Mouse (Mus musculus) liver, postnatal 0 days (tissue): Measurements from ENCODE around the gene Gmppa. TPM values are rescaled to one million over a fixed set of nuclear protein-coding genes. Genes with fewer than 3 reads are reported as not detected.

Source experiments
- ATAC-seq: fragments of 200-750 bp; cut with Nextera tagmentation; 2 replicates; pipeline ENCODE4 v1.8.0; 2017; ENCODE audit warnings: mild to moderate bottlenecking, moderate library complexity
- DNase-seq: peaks from one replicate; pipeline ENCODE4 v3.0.0-alpha.2; 2016
- H3K27ac ChIP-seq: fragments of 300-500 bp; sonication (generic); 2 replicates; pipeline ENCODE4 v1.5.1; 2014; ENCODE audit warnings: antibody characterized with exemption, moderate library complexity, mild to moderate bottlenecking, low read depth
- H3K27me3 ChIP-seq: fragments of 300-500 bp; sonication (generic); 2 replicates; pipeline ENCODE4 v1.6.1; 2014; ENCODE audit warnings: low read length, control low read depth, mixed read lengths; ENCODE audit not compliant: insufficient read depth
- H3K36me3 ChIP-seq: fragments of 300-500 bp; sonication (generic); replicated peaks from 2 replicates; pipeline ENCODE4 v1.6.1; 2014; ENCODE audit warnings: mild to moderate bottlenecking, control low read depth, low read length, moderate library complexity, mixed read lengths; ENCODE audit not compliant: insufficient read depth
- H3K4me1 ChIP-seq: fragments of 300-500 bp; sonication (generic); 2 replicates; pipeline ENCODE4 v1.6.1; 2014; ENCODE audit warnings: antibody characterized with exemption, mild to moderate bottlenecking, control low read depth; ENCODE audit not compliant: insufficient read depth
- H3K4me2 ChIP-seq: fragments of 300-500 bp; sonication (generic); 2 replicates; pipeline ENCODE4 v1.6.1; 2014; ENCODE audit warnings: low read depth, mild to moderate bottlenecking, low read length, moderate library complexity, mixed read lengths
- H3K4me3 ChIP-seq: fragments of 300-500 bp; sonication (generic); 2 replicates; pipeline ENCODE4 v1.5.1; 2014; ENCODE audit warnings: low read depth, low read length
- H3K9ac ChIP-seq: fragments of 300-500 bp; sonication (generic); replicated peaks from 2 replicates; pipeline ENCODE4 v1.6.1; 2014; ENCODE audit warnings: mild to moderate bottlenecking, moderate library complexity
- H3K9me3 ChIP-seq: fragments of 300-500 bp; sonication (generic); 2 replicates; pipeline ENCODE4 v1.6.1; 2016; ENCODE audit warnings: mild to moderate bottlenecking, control low read depth, low read length, mixed read lengths
- CTCF ChIP-seq: sonication (generic); IDR thresholded peaks from 2 replicates; pipeline ENCODE4 v1.5.1; 2016; ENCODE audit warnings: antibody characterized with exemption, low read depth
- EP300 ChIP-seq: IDR thresholded peaks from 2 replicates; pipeline ENCODE4 v1.6.1; 2016; ENCODE audit warnings: antibody characterized with exemption, low read depth, mild to moderate bottlenecking
- WGBS: fragments of 180-500 bp; shearing (Covaris S2); extraction: QIAGEN DNeasy Blood & Tissue Kit; methylation state at CpG from one replicate; pipeline ENCODE4 v1.1.7; 2014; ENCODE audit not compliant: insufficient replicate concordance; 5-methylcytosine and 5-hydroxymethylcytosine counted together
- polyA plus RNA-seq: library from polyadenylated mRNA; unstranded; fragments of >200 nt; fragmentation: Nextera tagmentation; extraction: Ambion mirVana; gene quantifications from 2 replicates; pipeline ENCODE4 v1.2.1, GENCODE M21; 2015

Gmppa gene
- polyA plus RNA-seq, 1 experiment from 2014 or later, result 22.0 TPM

DNA sequence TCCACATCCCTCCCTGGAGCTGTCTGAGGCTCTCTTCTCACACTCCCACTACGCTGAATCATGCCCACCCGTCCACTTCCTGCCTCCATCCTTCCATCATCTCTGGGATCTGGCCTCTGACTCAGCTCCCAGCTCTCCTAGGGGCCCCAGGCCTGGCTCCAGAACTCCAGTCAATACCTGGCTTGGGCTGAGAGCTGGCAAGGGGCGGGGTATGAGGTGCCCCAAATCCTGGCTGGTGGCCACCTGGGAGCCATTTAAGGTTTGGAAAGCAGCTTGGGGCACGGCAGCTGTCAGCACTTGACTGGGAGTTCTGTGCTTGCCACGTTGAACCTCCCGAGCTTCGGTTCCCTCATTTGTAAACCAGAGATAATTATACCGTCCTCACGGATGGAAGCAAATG, 42.6 kb upstream of the Gmppa start:
- DNase-seq (no peak), ATAC-seq (no peak)
- 68% methylated on average over 9 of the region's 9 CpGs for WGBS

GRCm38 (mm10) chr1:75393846-75394245, 41.9 kb upstream of the Gmppa start:
- DNase-seq (no peak), ATAC-seq (no peak)
- H3K4me3 ChIP-seq, result no peak overlapping the region
- H3K4me1 ChIP-seq, result peaks cover 1% of the 10 kb centered on the region; the same call in 1 of the 2 replicates
- 84% methylated on average over 3 of the region's 3 CpGs for WGBS
- H3K4me2 ChIP-seq, result no peak overlapping the region
- no peaks in the 10 kb centered on the region for H3K36me3 ChIP-seq
- TF ChIP-seq EP300 (no peak), CTCF (no peak)
- H3K9ac ChIP-seq, result no peak overlapping the region
- no peak overlapping the region for H3K27ac ChIP-seq
- H3K27me3 ChIP-seq, result peaks cover 19% of the 10 kb centered on the region
- H3K9me3 ChIP-seq, result no peaks in the 10 kb centered on the region

More for the DNA sequence above, 42.6 kb upstream of the Gmppa start:
- no peaks in the 10 kb centered on the region for H3K36me3 ChIP-seq
- H3K27ac ChIP-seq, result no peak overlapping the region
- H3K9ac ChIP-seq, result no peak overlapping the region
- H3K27me3 ChIP-seq, result peaks cover 26% of the 10 kb centered on the region
- H3K4me2 ChIP-seq, result no peak overlapping the region
- no peak overlapping the region for H3K4me3 ChIP-seq
- no peaks in the 10 kb centered on the region for H3K9me3 ChIP-seq
- TF ChIP-seq EP300, result no peak
- TF ChIP-seq CTCF, result no peak
- peaks cover 4% of the 10 kb centered on the region; the same call in 1 of the 2 replicates for H3K4me1 ChIP-seq

GRCm38 (mm10) chr1:75398761-75399402, 36.8 kb upstream of the Gmppa start:
- ATAC-seq, result peak; percentile 81
- peak; percentile 73 for DNase-seq
- no peaks in the 10 kb centered on the region for H3K9me3 ChIP-seq
- no peaks in the 10 kb centered on the region for H3K36me3 ChIP-seq
- TF ChIP-seq EP300 (no peak), CTCF (peak; percentile 74)
- WGBS, result 8% methylated on average over 9 of the region's 9 CpGs
- H3K27me3 ChIP-seq, result no peaks in the 10 kb centered on the region
- H3K4me3 ChIP-seq, result no peak overlapping the region
- H3K4me1 ChIP-seq, result peaks cover 5% of the 10 kb centered on the region
- no peak overlapping the region for H3K9ac ChIP-seq
- no peak overlapping the region for H3K4me2 ChIP-seq
- 0 out of 2 replicates have a peak overlapping the region, but pooled peaks have one; percentile 12 for H3K27ac ChIP-seq

DNA sequence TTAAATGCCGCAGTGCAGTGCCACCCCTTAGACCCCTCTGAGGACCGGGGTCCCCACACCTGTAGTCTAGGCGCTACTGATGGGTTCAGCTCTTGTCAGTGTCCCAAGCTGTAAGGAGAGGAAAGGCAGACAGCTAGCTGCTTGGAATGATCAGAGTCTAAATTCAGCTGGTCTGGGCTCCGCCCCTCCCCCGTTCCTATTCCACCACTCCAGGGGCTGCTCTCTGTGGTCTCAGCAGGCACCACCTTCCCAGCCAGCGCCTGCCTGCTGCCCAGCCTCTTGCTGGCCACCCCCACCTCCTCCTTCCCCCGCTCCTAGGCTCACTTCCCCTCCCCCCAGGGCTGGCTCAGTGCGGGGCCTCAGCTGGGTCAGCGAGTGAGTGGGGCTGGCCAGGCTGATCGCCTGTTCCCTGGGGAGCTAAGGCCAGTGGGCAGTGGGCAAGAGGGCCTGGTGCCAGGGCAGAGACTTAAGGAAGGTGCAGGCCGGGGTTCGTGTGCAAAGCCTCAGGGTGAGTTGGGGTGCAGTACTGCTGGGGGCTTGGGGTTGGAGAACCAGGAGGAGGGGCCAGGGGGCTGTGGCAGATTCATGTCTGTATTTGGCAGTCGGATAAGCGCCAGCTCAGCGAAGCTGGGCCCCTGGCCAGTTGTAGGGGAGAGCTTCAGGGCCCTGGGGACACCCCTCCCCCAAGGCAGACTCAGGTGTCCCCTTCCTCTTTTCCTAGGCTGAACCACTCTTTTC, 35.8 kb upstream of the Gmppa start:
- Histone ChIP-seq H3K4me2 (peak overlapping the region; percentile 45), H3K4me1 (peaks cover 5% of the 10 kb centered on the region), H3K4me3 (no peak overlapping the region), H3K9ac (no peak overlapping the region), H3K27ac (0 out of 2 replicates have a peak overlapping the region, but pooled peaks have one; percentile 12), H3K36me3 (no peaks in the 10 kb centered on the region), H3K9me3 (no peaks in the 10 kb centered on the region), H3K27me3 (no peaks in the 10 kb centered on the region)
- WGBS, result 15% methylated on average over 15 of the region's 15 CpGs
- DNase-seq (peak; percentile 53), ATAC-seq (peak; percentile 68)
- TF ChIP-seq EP300, result no peak
- TF ChIP-seq CTCF, result no peak

- Histone ChIP-seq H3K36me3 (no peaks in the 10 kb centered on the region), H3K9me3 (no peaks in the 10 kb centered on the region), H3K4me1 (peaks cover 5% of the 10 kb centered on the region), H3K4me2 (peak overlapping the region; percentile 45), H3K4me3 (no peak overlapping the region), H3K27me3 (no peaks in the 10 kb centered on the region), H3K9ac (no peak overlapping the region), H3K27ac (no peak overlapping the region)
- DNase-seq (no peak), ATAC-seq (peak; percentile 12; the same call in 1 of the 2 replicates)
- 26% methylated on average over 6 of the region's 6 CpGs for WGBS
- no peak for TF ChIP-seq CTCF
- no peak for TF ChIP-seq EP300
These were observed 35.1 kb upstream of the Gmppa start for GRCm38 (mm10) chr1:75400493-75401115.

DNA sequence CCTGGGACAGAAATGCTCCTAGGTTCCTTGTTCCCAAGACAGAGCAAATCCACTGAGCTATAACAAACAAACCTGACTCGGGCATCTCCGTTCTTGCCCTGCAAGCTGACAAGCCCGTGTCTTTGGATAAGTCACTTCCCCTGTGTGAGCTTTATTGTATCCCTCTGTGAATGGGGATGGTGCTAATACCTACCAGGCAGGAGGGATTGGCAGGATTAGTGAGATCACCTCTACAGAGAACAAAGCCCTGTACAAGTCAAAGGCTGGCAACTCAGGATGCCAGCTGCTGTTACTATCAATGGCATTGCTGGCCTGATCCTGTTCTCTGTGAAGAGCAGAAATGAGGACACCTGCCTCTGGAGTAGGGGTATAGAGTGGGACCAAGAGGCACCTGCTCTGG, 30.2 kb upstream of the Gmppa start:
- 83% methylated on average over 3 of the region's 3 CpGs for WGBS
- Histone ChIP-seq H3K27ac (no peak overlapping the region), H3K4me3 (no peak overlapping the region), H3K27me3 (no peaks in the 10 kb centered on the region), H3K9ac (no peak overlapping the region), H3K4me1 (no peaks in the 10 kb centered on the region), H3K4me2 (no peak overlapping the region), H3K9me3 (no peaks in the 10 kb centered on the region), H3K36me3 (no peaks in the 10 kb centered on the region)
- TF ChIP-seq EP300, result no peak
- TF ChIP-seq CTCF, result no peak
- no peak for DNase-seq
- ATAC-seq, result no peak
